Mouse (Mus musculus) liver, embryonic 14.5 days (tissue): Measurements from ENCODE around the gene Slx4.

Experiments used
- CTCF ChIP-seq: IDR thresholded peaks from 2 replicates; pipeline ENCODE4 v1.5.1; 2016; ENCODE audit warnings: antibody characterized with exemption, low read depth, control low read depth
- EP300 ChIP-seq: IDR thresholded peaks from 2 replicates; pipeline ENCODE4 v1.6.1; 2016; ENCODE audit warnings: antibody characterized with exemption, low read depth

DNA sequence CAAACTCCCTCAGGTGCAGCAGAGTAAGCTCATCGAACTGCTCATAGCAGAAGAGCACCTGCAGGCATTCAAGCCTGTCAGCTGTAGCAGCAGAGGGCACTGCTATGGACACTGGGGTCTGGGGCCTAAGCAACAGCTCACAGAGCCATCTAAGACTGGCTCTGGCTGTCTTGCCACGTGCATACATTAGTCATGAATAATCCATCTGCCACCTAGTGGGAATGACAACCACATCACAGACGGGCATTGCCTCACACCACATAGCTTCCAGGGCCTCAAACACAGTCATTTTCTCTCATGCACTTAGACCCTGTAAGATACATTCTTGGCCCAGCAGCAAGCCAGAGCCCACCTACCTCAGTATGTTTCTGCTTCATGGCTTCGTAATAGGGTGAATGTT, 42.0 kb upstream of the Slx4 start:
- no peak; the same call in 1 of the 2 replicates for TF ChIP-seq CTCF
- TF ChIP-seq EP300, result no peak
